Mouse (Mus musculus) large intestine, adult 2 months (tissue): ENCODE results near the gene Hist4h4. TPM values are rescaled to one million over a fixed set of nuclear protein-coding genes. Genes with fewer than 3 reads are reported as not detected.
"Not testable (repeated sequence)": the region's sequence is repeated elsewhere in the genome, so short reads cannot be mapped to it uniquely, and the experiment has no call there.

Experiments used
- DNase-seq: peaks from one replicate; pipeline ENCODE4 v3.0.0-alpha.2; 2012; ENCODE audit warnings: low read depth, low spot score
- WGBS: fragments of 180-500 bp; shearing (Covaris S2); methylation state at CpG from one replicate; pipeline ENCODE4 v1.1.7; 2018; 5-methylcytosine and 5-hydroxymethylcytosine counted together
- polyA plus RNA-seq: library from polyadenylated mRNA; depleted of rRNA; stranded (reverse); fragments of >200 nt; gene quantifications from 2 replicates; pipeline ENCODE4 v1.2.3, GENCODE M21; 2012

Gene Hist4h4
- polyA plus RNA-seq, 1 experiment: 2.2 TPM

DNA sequence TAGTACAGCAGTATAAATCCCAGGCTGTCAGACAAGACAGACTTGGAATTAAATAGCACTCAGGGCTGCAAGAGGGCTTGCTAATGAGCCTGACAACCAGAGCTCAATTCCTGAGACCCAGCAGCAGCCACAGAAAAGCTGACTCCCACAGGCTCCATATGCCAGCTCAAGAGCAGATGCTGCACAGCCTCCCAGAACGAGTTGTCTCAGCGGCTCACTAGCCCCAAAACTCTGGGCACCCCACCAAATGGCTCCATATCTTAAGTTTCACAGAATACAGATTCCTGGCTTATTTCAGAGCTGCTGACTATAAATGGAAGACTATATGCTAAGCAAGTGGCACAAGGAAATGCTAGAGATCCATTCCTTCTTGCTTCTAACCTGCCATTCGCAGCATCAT lies 13.3 kb upstream of the Hist4h4 start:
- no peak for DNase-seq
- 90% methylated on average over 3 of the region's 3 CpGs for WGBS

DNA sequence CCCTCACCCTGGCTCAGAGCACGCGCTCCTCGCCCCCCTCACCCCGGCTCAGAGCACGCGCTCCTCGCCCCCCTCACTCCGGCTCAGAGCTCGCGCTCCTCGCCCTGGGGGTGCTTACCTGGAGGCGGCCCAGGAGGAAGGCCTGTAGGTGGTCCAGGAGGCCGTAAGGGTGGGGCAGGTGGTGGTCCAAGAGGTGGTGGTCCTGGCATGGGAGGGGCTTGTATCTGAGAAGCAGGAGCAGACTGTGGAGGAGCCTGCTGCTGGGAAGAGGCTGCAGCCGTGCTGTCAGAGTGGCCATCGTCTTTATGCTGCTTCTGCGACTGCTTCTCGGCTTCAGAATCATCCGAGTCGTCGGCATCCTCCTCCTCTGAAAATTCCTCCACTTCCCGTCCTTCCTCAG lies 12.6 kb upstream of the Hist4h4 start:
- 93% methylated on average over 21 of the region's 21 CpGs for WGBS
- DNase-seq: no peak

GRCm38 (mm10) chr6:136815381-136815780 lies 11.2 kb upstream of the Hist4h4 start:
- DNase-seq: no peak
- 92% methylated on average over 7 of the region's 7 CpGs for WGBS

- 14% methylated on average over 4 of the region's 4 CpGs for WGBS
- DNase-seq: no peak
Observed at GRCm38 (mm10) chr6:136813117-136813516, 8.9 kb upstream of the Hist4h4 start.

GRCm38 (mm10) chr6:136811196-136811595 lies 7.0 kb upstream of the Hist4h4 start:
- 35% methylated on average over 10 of the region's 10 CpGs for WGBS

DNA sequence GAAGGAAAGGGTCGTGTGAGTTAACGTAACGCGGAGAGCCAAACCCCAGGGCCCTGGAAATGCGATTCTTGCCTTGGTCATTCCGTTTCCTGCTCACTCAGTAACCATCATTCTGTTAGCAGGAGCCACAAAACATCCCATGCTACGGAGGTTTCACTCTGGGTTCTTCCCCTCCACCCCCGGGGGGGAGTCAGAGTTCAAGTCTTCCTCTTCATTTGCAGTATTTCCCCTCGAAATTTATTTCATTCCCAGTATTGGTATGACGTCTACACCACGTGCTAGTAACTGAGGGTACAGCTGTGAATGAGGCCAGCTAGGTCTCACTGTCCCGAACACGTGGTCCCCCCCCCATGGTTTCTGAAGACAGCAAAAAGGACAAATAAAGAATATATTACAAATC lies 5.5 kb upstream of the Hist4h4 start:
- DNase-seq: no peak
- 29% methylated on average over 13 of the region's 13 CpGs for WGBS

More at GRCm38 (mm10) chr6:136811196-136811595, 7.0 kb upstream of the Hist4h4 start:
- DNase-seq: no peak

DNA sequence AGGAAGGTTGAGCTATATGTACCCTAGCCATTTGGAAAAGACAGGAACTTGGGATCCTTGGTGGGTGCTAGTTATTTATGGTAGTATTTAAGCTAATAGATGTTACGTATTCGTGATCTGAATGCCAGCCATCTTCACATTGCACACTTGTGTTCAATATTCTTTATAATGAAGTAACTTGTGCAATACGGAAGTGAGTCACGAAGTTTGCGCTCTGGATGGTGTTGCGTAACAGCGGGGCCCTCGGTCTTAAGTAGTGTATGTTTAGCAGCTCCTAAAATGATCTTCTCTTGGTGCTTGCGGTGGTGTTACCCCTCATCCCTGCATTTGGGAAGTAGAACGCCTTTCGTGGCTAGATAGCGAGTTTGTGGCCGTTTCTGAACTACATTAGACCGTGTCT lies 4.9 kb upstream of the Hist4h4 start:
- DNase-seq: no peak

GRCm38 (mm10) chr6:136808631-136809046 lies 4.4 kb upstream of the Hist4h4 start:
- no peak for DNase-seq

More for the DNA sequence above, 4.9 kb upstream of the Hist4h4 start:
- 8% methylated on average over 14 of the region's 14 CpGs for WGBS

DNA sequence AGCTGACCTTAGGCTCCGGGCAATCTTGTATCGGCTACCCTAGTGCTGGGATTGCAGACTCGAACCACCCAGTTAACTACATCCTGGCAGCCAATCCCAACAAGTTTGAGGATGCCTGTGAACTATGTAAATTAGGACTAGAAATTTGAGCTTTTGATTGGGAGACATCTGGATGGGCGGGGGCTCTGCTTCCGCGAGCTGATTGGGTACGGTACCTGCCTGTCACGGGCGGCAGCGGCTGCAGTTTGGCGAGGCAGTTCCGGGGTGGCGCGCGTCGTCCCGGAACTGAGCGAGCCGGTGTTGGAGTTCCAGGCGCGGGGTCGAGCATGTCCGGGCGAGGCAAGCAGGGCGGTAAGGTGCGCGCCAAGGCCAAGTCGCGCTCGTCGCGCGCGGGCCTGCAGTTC lies 3.8 kb upstream of the Hist4h4 start, which contains the start of gene H2afj:
TSS of gene H2afj (plus strand) at position 231 of the 404 bp plus-strand sequence.
- DNase-seq: no peak
- WGBS: under 1% methylated on average over 34 of the region's 34 CpGs

More at GRCm38 (mm10) chr6:136808631-136809046, 4.4 kb upstream of the Hist4h4 start:
- WGBS: 1% methylated on average over 28 of the region's 28 CpGs

GRCm38 (mm10) chr6:136807395-136808013 lies 3.3 kb upstream of the Hist4h4 start:
- WGBS: 34% methylated on average over 18 of the region's 18 CpGs
- no peak for DNase-seq

GRCm38 (mm10) chr6:136806819-136807218 lies 2.6 kb upstream of the Hist4h4 start:
- no peak for DNase-seq

DNA sequence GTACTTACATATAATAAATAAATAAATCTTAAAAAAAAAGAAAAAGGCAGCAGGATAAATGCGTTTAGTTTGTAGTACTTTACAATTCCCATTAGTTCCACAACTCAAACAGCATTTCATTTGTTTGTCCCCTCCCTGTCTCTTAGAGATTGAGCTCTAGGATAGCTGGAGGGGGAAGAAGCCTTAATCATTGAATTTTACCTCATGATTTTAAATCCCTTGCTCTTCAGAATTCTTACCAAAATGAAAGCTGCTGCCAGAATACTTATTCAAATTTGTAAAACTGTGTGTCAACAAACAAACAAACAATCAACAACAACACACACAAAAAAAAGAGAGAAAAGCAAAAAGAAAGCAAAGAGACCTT lies 1.2 kb upstream of the Hist4h4 start:
- no peak for DNase-seq
- 21% methylated on average over 1 of the region's 1 CpGs for WGBS

More at GRCm38 (mm10) chr6:136806819-136807218, 2.6 kb upstream of the Hist4h4 start:
- 28% methylated on average over 5 of the region's 5 CpGs for WGBS

GRCm38 (mm10) chr6:136804705-136805408 lies 642 bp upstream of the Hist4h4 start:
- 7% methylated on average over 9 of the region's 9 CpGs for WGBS
- DNase-seq: no peak

- 9% methylated on average over 12 of the region's 12 CpGs for WGBS
- no peak for DNase-seq
Observed at GRCm38 (mm10) chr6:136803093-136803738, 999 bp downstream of the Hist4h4 start.

DNA sequence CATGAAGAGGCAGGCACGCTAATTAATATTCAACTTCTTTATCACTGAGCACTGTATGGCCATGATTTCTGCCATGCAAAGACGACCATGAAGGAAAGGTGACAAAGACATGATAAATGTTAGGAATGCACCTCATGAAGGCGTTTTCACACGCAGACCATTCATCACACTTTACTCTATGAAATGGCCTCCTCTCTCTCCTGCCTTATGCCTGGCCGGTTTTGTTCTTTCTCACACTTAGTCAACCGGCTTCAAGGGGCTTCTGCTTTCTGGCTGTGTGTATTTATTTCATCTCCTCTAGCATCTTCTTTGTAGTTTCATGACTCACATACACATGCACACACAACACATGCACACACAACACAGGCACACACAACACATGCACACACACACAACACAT lies 2.9 kb downstream of the Hist4h4 start:
- DNase-seq: no peak
- 82% methylated on average over 6 of the region's 6 CpGs for WGBS

GRCm38 (mm10) chr6:136800710-136801109 lies 3.5 kb downstream of the Hist4h4 start:
- WGBS: 92% methylated on average over 8 of the region's 8 CpGs
- no peak for DNase-seq

- DNase-seq: not testable (repeated sequence)
- WGBS: 84% methylated on average over 3 of the region's 3 CpGs
Observed at GRCm38 (mm10) chr6:136797874-136798693, 6.1 kb downstream of the Hist4h4 start.

DNA sequence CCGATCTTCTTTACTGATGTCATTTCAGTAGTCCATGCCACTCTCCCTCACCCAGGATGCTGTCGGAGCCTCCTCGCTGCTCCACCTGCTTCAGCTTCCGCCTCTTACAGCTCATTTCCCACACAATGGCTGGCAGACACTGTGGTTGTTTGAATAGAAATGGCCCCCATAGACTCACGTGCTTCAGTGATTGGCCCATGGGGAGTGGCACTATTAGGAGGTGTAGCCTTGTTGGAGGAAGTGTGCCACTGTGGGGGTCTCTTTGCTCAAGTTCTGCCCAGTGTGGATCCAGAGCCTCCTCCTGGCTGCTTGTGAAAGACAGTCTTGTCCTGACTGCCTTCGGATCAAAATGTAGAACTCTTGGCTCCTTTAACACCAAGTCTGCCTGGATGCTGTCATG lies 8.4 kb downstream of the Hist4h4 start:
- WGBS: 65% methylated on average over 6 of the region's 6 CpGs

GRCm38 (mm10) chr6:136795110-136795509 lies 9.1 kb downstream of the Hist4h4 start:
- WGBS: 68% methylated on average over 1 of the region's 1 CpGs
- DNase-seq: no peak

More for the DNA sequence above, 8.4 kb downstream of the Hist4h4 start:
- DNase-seq: no peak
